Mouse (Mus musculus): ENCODE data around the gene Isl2. TPM values are rescaled to one million over a fixed set of nuclear protein-coding genes. Genes with fewer than 3 reads are reported as not detected.

The Isl2 gene
- polyA plus RNA-seq, 1 experiment: 3.2 TPM

GRCm38 (mm10) chr9:55544861-55545555 lies 6.5 kb downstream of the Isl2 start:
- no peak overlapping the region for H3K4me3 ChIP-seq
- TF ChIP-seq MYOG (IDR thresholded peaks at IDR 0.05; ENCODE audit: control insufficient read depth in 1 of 3, insufficient read depth in 1 of 3, insufficient read length in 2 of 3, low read depth in 2 of 3) (no peak), TCF12 (IDR thresholded peaks at IDR 0.05; ENCODE audit: insufficient read depth, poor library complexity, severe bottlenecking) (no peak), MYOD1 (IDR thresholded peaks at IDR 0.05; ENCODE audit: control insufficient read depth in 1 of 3, insufficient read length in 2 of 3, low read depth in 2 of 3) (no peak), POLR2A (IDR thresholded peaks at IDR 0.05; ENCODE audit: insufficient read length, low read depth) (no peak), POLR2AphosphoS2 (IDR thresholded peaks at IDR 0.05; ENCODE audit: insufficient read length, low read depth) (no peak), USF1 (IDR thresholded peaks at IDR 0.05; ENCODE audit: low read depth) (no peak), CEBPB (IDR thresholded peaks at IDR 0.05; ENCODE audit: insufficient read depth, poor library complexity, severe bottlenecking) (no peak), SRF (IDR thresholded peaks at IDR 0.05; ENCODE audit: control insufficient read depth, insufficient read length, low read depth) (no peak), MAX (IDR thresholded peaks at IDR 0.05; ENCODE audit: low read depth) (no peak), REST (IDR thresholded peaks at IDR 0.05; ENCODE audit: insufficient read depth, insufficient read length) (no peak), E2F4 (IDR thresholded peaks at IDR 0.05; ENCODE audit: insufficient read depth) (no peak), TCF3 (IDR thresholded peaks at IDR 0.05; ENCODE audit: insufficient read length, low read depth) (no peak)
- no peaks in the 10 kb centered on the region for H3K36me3 ChIP-seq (ENCODE audit: control insufficient read depth, insufficient read depth)
- H3K4me2 ChIP-seq (ENCODE audit: low read depth): no peak overlapping the region
- H3K79me2 ChIP-seq (ENCODE audit: control insufficient read depth, insufficient read depth): no peaks in the 10 kb centered on the region
- no peaks in the 10 kb centered on the region for H3K27me3 ChIP-seq (ENCODE audit: control insufficient read depth, insufficient read depth, insufficient read length)
- H3ac ChIP-seq (ENCODE audit: control insufficient read depth, insufficient read length): no peak overlapping the region

GRCm38 (mm10) chr9:55545556-55546175 lies 7.2 kb downstream of the Isl2 start:
- TF ChIP-seq E2F4 (IDR thresholded peaks at IDR 0.05; ENCODE audit: insufficient read depth) (no peak), POLR2AphosphoS2 (IDR thresholded peaks at IDR 0.05; ENCODE audit: insufficient read length, low read depth) (no peak), CEBPB (IDR thresholded peaks at IDR 0.05; ENCODE audit: insufficient read depth, poor library complexity, severe bottlenecking) (no peak), REST (IDR thresholded peaks at IDR 0.05; ENCODE audit: insufficient read depth, insufficient read length) (no peak), POLR2A (IDR thresholded peaks at IDR 0.05; ENCODE audit: insufficient read length, low read depth) (no peak), MYOG (IDR thresholded peaks at IDR 0.05; ENCODE audit: control insufficient read depth in 1 of 3, insufficient read depth in 1 of 3, insufficient read length in 2 of 3, low read depth in 2 of 3) (no peak), TCF12 (IDR thresholded peaks at IDR 0.05; ENCODE audit: insufficient read depth, poor library complexity, severe bottlenecking) (no peak), TCF3 (IDR thresholded peaks at IDR 0.05; ENCODE audit: insufficient read length, low read depth) (no peak), MAX (IDR thresholded peaks at IDR 0.05; ENCODE audit: low read depth) (no peak), USF1 (IDR thresholded peaks at IDR 0.05; ENCODE audit: low read depth) (no peak), MYOD1 (IDR thresholded peaks at IDR 0.05; ENCODE audit: control insufficient read depth in 1 of 3, insufficient read length in 2 of 3, low read depth in 2 of 3) (no peak), SRF (IDR thresholded peaks at IDR 0.05; ENCODE audit: control insufficient read depth, insufficient read length, low read depth) (no peak)
- no peaks in the 10 kb centered on the region for H3K79me2 ChIP-seq (ENCODE audit: control insufficient read depth, insufficient read depth)
- no peak overlapping the region for H3K4me3 ChIP-seq
- no peak overlapping the region for H3K4me2 ChIP-seq (ENCODE audit: low read depth)
- H3K36me3 ChIP-seq (ENCODE audit: control insufficient read depth, insufficient read depth): no peaks in the 10 kb centered on the region
- no peak overlapping the region for H3ac ChIP-seq (ENCODE audit: control insufficient read depth, insufficient read length)
- H3K27me3 ChIP-seq (ENCODE audit: control insufficient read depth, insufficient read depth, insufficient read length): no peaks in the 10 kb centered on the region

GRCm38 (mm10) chr9:55546176-55547010 lies 7.9 kb downstream of the Isl2 start:
- H3K4me2 ChIP-seq (ENCODE audit: low read depth): no peak overlapping the region
- H3K27me3 ChIP-seq (ENCODE audit: control insufficient read depth, insufficient read depth, insufficient read length): no peaks in the 10 kb centered on the region
- no peaks in the 10 kb centered on the region for H3K36me3 ChIP-seq (ENCODE audit: control insufficient read depth, insufficient read depth)
- no peaks in the 10 kb centered on the region for H3K79me2 ChIP-seq (ENCODE audit: control insufficient read depth, insufficient read depth)
- no peak for TF ChIP-seq TCF3 (IDR thresholded peaks at IDR 0.05; ENCODE audit: insufficient read length, low read depth)
- H3ac ChIP-seq (ENCODE audit: control insufficient read depth, insufficient read length): no peak overlapping the region
- H3K4me3 ChIP-seq: no peak overlapping the region

- H3K36me3 ChIP-seq (ENCODE audit: control insufficient read depth, insufficient read depth): no peaks in the 10 kb centered on the region
- H3K4me3 ChIP-seq: no peak overlapping the region
- no peak overlapping the region for H3K4me2 ChIP-seq (ENCODE audit: low read depth)
- TF ChIP-seq TCF12 (IDR thresholded peaks at IDR 0.05; ENCODE audit: insufficient read depth, poor library complexity, severe bottlenecking): no peak
- no peak for TF ChIP-seq MAX (IDR thresholded peaks at IDR 0.05; ENCODE audit: low read depth)
- no peaks in the 10 kb centered on the region for H3K79me2 ChIP-seq (ENCODE audit: control insufficient read depth, insufficient read depth)
- H3ac ChIP-seq (ENCODE audit: control insufficient read depth, insufficient read length): no peak overlapping the region
- H3K27me3 ChIP-seq (ENCODE audit: control insufficient read depth, insufficient read depth, insufficient read length): no peaks in the 10 kb centered on the region
Measured at GRCm38 (mm10) chr9:55548871-55549270, 10.4 kb downstream of the Isl2 start.

All from myocyte (in vitro differentiated cells).